Mouse (Mus musculus): ENCODE results near the gene Lcn10.
"Not testable (repeated sequence)": the region's sequence is repeated elsewhere in the genome, so short reads cannot be mapped to it uniquely, and the experiment has no call there.

Lcn10 gene

DNA sequence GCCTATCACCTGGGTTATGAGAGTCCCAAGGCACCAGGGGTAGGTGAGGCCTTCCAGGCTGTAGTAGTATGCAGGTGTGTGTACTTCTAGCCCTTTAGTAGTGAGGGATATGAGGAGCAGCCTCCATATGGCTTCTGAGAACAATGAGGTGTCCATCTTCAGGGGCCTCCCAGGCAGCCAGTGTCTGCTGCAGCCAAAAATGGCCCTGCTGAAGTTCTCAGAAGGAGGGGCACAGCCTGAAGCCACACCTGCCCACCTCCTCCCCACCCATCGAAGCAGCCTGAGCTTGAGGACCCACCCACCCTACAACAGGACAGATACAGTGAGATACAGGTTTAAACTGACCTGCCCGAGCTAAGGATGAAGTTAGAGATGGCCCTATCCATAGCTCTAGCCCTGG lies at the start of gene Lcn10:
Gene Lcn10 (plus strand): TSS at position 301 of the 400 bp plus-strand sequence.
- no peak for DNase-seq (ENCODE audit: low spot score)

DNA sequence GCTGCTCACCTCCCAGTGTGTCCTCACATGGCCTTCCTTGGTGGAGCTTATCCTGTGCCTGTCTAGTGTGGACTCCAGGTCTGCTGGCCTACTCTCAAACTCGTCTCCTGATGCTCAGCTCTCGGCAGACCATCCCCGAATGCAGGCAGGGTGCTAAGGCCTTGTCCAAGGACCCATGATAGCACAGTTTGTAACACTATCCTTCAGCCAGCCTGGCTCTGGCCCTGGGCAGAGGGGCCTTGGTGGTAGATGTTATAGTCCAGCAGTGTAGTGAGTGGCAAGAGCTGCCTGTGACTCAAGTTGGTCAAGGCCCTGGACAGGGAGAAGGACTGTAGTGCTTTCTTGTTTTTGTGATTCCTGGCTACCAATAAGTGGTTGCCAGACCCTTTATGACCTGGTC lies 48.9 kb upstream of the Lcn10 start:
- no peak for DNase-seq (ENCODE audit: low spot score)

DNA sequence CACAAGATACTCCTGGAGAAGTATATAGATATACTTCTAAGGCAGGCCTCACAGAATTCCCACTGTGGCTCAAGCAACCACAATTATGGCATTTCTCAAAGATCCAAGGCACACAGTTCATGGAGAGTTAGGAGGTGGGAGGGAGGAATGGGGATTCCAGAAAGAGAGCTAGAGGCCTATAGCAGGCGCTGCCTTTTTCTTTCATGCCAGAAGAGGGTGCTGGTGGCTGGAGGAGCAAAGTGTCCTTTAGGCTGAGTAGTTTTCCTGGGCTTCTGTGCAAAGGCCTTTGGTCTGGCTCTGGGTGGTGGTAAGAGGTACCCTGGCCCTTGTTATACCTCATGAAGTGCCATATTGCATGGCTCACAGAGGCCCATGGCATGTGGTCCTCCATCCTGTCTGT lies 48.5 kb upstream of the Lcn10 start:
- no peak for DNase-seq (ENCODE audit: low spot score)

DNA sequence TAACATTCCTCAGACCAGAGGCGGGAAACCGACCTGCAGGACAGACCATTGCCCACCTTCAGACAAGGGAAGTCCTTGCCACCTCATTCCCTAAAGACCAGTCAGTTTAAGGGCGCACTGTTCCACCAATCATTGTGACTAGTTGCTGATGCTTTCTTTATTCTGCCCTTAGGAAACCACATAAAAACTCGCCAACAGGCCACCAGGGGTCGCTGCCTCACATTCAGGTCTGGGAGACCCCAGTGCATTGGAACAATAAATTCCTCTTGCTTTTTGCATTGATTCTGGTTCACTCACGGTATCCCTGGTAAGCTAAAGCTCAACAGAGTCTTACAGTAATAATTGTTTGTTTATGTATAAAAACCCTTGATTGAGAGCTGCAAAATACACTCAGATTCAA lies 42.6 kb upstream of the Lcn10 start:
- DNase-seq (ENCODE audit: low spot score): no peak

DNA sequence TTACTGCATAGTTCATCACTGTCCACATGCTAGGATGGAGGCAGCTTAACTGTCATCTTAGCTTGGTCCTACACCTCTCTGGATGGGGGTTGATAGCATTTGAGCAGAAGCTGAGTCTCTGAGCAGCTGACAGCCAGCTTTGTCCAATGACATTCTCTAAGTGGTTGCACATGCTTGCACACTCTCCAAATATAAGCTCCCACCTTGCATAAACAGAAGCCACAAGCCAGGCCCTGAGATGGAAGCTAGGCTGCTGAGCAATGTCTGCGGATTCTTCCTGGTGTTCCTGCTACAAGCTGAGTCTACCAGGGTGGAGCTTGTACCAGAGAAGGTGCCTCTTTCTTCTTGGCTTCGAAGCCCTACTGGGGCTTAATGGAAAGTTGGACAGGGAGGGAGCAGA lies 29.6 kb upstream of the Lcn10 start, which contains the start of gene Lcn8:
Gene Lcn8 (plus strand): TSS at position 219 of the 400 bp plus-strand sequence.
- DNase-seq (ENCODE audit: low spot score): no peak

DNA sequence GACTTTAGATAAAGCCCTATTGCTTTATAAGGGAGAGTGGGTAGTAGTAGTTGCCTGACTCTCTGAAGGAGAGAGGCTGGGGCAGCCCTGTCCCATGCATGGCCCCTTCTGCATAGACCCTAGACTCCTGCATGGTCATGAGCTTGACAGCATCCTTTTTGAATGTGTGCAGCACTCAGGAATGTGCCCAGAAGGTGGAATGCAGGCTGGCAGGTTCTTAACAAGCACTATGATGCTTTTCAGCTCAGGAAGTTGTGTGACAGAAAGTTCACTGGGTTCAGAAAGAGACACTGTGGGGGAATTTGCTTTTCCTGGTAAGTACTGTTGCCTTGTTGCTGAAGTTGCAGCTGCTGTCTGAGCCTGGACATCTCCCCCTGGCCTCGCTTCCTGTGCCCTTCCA lies 28.0 kb upstream of the Lcn10 start:
- no peak for DNase-seq (ENCODE audit: low spot score)

DNA sequence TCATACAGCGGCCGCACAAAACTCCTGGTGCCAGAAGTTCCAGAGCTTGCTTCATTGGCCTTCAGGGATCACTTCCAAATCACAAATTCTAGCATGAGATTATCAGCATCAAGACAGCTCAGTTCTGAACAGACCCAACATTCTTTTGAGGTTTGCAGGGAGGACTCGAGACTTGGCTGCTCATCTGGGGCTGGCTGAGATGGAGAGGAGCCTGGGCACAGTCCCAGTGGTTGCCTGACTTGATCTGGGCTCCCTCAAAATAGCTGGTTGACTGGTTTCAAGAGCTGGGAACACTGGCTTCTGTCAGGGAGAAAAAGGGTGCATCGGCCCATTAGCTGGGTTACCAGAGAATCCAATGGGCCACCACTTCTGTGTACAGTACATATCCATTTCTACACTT lies 25.8 kb upstream of the Lcn10 start:
- DNase-seq (ENCODE audit: low spot score): no peak

DNA sequence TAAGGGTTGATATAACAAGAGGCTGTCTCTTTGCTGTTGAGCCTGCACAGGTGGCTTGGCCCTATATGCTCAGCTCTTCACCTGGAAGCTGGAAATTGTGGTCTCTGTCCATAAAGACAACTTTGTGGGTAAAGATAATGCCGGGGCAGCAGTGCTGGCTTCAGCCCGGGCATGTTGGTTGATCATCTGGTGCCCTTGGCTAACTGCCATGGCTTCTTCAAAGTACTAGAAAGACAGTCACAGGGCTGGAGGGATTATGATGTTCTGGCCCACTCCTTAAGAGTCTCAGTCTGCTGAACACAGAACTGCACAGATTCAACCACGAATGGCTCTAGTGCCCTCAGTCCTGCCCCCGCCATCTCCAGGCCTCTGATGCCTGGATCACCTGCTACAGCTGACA lies 25.3 kb upstream of the Lcn10 start:
- no peak for DNase-seq (ENCODE audit: low spot score)

DNA sequence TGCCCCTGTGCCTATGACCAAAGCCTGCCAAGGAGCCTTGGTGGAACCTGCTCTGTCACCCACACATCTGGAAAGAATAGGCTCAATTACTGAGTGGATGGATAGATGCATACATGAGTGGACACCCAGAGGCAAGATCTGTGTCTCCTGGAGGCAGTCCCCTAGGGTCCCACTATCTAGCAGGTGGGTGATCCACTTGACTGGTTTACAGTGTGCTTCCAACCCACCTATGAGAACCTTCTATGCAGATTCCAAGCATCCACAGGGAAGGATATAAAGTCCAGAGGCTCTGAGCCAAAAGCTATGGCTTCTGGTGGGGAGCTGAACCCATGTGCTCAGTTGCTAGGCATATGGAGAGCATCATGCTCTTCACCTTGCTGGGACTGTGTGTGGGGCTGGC lies 24.9 kb upstream of the Lcn10 start, which contains the start of gene Lcn5:
Gene Lcn5 (plus strand): TSS at position 301 of the 400 bp plus-strand sequence.
- no peak for DNase-seq (ENCODE audit: low spot score)

DNA sequence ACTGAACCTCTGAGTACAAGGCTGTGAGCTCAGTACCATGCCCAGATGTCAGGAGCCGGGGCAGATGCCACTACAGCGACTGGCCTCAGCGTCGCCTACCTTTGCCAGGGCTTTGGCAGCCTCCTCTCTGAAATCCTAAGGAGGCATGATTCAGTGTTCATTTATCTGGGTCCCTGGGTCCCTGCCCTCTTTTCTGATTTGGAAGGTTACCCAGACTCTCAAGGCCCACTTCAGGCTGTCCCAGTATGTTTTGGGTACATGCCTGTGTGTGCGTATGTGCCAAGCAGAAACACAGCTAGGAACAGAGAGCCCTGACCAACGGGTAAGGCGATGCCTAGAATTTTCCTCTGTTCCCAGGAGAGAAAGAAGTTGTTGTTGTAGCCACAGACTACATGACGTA lies 22.2 kb upstream of the Lcn10 start:
- DNase-seq (ENCODE audit: low spot score): no peak

DNA sequence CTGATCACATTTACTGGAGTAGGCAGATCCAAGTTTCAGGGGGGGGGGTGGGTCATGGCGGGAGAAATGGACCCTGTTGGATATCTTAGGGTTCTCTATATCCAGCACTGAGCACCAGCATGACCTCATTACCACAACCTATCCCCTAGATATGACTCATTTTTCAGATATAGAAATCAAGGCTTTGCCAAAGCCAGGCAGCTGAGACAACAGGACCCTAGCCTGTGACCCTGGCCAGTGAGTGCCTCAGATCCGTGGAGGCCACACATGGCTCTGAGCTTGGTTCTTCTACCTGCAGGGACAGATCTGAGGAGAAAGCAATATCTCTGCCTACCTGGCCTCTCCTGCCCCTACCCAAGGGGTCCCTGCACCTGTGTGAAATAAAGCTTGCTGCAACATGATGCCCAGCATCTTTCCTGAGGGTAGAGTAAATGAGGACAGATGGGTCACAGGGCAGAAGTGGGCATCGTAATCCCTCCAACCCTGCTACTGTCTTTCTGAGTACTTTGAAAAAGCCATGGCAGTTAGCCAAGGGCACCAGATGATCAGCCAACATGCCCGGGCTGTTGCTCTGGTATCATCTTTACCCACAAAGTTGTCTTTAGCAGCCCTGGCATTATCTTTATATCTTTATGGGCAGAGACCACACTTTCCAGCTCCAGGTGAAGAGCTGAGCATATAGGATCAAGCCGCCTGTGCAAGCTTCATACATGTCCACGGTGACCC lies 21.1 kb upstream of the Lcn10 start:
- no peak for DNase-seq (ENCODE audit: low spot score)

DNA sequence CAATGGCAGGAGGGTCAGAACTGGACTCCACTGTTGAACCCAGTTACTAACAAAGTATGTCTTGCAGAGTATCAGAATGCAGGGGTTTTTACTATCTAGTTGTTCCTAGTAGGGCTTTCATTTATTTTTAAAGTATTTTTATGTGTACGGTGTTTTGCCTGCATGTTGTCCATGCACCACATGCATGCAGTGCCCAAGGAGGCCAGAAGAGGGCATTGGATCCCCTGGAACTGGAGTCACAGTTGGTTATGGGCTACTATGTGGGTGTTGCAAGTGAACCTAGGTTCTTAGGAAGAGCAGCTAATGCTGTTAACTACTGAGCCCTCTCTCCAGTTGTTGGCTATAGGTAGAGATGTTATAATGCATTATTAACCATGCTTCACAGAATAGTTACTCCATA lies 19.0 kb upstream of the Lcn10 start:
- no peak for DNase-seq (ENCODE audit: low spot score)

DNA sequence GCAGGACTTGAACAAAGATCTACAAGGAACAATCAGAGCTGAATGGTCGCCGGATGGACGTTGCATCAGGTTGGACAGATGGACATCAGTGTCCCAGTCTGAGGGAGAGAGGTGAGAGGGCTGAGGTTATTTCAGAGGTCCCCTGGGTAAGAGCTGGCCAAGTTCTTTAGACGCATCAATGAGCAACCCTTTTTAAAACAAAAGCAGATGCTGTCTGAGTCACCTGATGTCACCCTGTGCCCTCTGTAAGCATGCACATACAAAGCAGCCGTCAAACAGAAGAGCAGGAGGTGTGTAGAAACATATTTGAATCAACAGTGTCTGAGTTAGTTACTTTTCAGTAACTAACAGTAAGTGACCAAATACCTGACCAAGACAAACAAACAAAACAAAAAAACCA lies 18.4 kb upstream of the Lcn10 start:
- DNase-seq (ENCODE audit: low spot score): no peak

DNA sequence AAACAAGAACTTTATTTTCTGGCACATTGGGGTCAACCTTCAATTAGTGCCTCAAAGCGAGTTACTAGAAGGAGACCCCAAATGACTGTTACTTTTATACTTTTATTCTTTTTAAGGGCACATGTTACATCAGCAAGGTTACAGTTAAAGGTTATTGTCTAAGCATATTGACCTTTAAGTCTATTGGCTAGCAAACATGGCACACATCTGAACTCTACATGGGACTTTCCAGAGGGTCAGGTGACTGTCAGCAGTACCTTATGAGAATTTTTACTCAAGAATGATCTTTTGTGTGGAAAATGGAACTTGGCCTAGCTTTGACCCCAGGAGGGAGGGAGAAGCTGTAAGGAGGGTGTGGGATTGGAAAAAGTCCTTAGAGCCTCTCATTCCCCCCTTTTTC lies 16.0 kb upstream of the Lcn10 start:
- DNase-seq (ENCODE audit: low spot score): no peak

DNA sequence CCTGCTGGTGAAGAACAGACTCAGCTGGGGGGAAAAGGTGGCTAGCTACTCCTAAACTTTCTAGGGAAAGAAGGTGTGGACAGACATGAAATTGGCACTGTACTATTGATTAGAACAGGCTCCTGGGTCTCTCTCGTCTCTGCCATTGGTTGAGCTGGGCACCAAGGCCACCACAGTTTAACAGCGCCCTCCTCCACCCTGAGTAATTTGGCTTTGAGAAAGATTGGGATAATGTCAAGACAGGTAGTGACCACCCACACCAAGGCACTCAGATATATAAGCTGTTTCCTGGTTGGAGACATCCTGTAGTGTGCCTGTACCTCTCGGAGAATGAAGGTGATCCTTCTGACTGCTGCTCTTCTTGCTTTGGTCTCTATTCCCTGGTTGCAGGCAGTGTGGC lies 6.0 kb upstream of the Lcn10 start, which contains the start of gene Lcn6:
Gene Lcn6 (plus strand): TSS at position 301 of the 400 bp plus-strand sequence.
- no peak for DNase-seq (ENCODE audit: low spot score)

DNA sequence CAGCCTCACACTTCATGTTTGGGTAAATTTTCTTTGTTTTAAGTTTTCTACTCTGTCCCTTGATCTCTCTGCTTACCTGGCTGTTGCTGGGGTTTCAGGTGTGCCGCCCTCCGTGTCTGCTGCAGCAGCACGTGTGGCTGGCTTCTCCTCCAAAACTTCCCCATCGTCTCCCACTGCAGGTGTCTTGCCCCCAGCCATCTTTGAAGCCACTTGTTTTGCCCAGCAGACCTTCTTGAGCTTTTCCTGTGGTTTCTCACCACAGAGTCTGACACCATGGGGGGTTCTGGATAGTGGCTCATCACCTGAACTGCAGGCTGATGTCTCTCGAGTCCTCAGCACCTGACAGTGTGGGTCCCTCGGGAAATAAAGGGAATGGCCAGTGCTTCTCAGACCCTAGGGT lies 3.0 kb upstream of the Lcn10 start:
- DNase-seq (ENCODE audit: low spot score): no peak

DNA sequence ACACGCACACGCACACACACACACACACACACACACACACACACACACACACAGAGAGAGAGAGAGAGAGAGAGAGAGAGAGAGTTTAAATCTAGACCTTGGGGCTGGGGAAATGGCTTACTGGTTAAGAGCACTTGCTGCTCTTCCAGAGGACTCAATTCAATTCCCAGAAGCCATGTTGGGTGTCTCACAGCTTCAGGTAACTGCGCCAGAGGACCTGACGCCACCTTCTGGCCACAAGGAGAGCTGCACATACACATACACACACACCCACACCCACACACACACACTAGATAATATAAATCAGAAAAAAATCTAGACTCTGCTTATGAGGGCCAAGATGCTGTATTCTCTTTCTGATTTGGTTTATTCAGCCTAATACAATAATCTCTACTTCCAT lies 4.4 kb downstream of the Lcn10 start:
- no peak for DNase-seq (ENCODE audit: low spot score)

DNA sequence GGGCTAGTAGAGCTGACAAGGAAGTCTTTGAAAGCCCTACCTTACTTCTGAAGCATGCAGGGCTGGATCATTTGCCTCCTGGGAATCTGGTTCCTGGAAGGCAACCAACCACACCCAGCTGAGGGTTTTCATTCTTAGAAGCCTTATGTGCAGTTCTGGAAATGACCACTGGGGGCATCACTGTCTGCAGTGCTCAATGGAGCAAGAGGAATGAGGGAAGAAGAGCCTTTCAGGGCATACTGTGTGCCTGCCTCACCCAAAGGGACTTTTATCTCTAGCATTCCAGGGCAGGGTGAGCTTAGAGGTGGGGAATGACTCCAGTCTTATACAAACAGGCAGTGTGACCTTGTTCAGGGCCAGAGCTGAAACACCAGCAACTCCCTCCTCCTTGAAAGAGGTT lies 12.1 kb downstream of the Lcn10 start:
- peak; percentile 14 for DNase-seq (ENCODE audit: low spot score)

DNA sequence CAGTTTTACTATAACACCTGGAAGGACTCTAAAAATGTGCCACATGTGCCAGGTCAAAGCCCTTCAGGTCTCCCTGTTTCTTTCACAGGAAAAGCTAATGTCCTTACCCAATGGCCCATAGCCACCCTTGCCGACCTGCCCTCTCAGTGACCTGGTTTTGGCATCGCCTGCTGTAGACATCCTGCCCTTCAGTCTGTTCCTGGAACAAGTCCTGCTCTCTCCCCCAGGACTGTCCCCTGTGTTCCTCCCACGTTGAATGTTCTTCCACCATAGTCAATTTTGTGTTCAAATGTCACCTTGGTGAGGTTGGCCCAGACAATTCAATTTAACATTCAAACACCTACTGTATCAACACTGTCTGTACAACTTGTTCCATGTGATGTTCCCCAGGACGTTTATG lies 14.4 kb downstream of the Lcn10 start:
- no peak for DNase-seq (ENCODE audit: low spot score)

DNA sequence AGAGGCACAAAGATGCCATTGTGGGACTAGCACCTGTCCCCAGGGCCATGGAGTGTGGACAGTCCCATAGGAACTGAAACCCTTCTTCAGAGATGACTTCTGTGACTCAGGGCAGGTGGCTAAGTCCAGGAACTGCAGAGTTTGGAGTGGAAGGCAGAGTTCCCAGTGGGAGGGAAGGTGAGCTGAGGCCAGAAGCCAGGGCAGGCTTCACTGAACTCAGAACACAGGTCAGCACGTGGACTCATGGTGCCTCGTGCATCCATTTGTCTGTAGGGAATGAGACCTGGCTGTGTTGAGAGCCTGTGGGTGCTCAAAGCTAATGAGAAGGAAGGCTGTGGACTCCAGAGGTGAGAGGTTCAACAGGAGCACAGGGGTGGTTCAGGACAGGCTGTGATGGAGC lies 16.2 kb downstream of the Lcn10 start:
- no peak for DNase-seq (ENCODE audit: low spot score)

DNA sequence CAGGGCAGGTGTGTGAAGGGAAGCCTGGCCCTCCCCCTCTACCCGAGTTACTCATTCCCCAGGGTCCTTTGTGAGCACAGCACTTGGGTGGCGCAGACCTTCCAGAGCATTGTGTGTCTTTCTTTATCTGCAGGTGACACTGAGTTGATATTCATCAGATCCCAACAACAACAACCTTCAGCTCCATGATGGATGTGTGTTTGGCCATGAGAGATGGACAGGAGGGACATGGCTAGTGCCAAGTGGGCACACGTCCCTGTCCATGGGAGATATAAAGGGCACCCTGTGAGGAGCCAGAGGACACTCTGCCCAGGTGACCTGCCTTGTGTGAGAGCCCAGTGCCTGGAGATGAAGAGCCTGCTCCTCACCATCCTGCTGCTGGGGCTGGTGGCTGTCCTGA lies 17.2 kb downstream of the Lcn10 start, which contains the start of gene Obp2a:
Gene Obp2a (plus strand): TSS at position 301 of the 400 bp plus-strand sequence.
- DNase-seq (ENCODE audit: low spot score): not testable (repeated sequence)

DNA sequence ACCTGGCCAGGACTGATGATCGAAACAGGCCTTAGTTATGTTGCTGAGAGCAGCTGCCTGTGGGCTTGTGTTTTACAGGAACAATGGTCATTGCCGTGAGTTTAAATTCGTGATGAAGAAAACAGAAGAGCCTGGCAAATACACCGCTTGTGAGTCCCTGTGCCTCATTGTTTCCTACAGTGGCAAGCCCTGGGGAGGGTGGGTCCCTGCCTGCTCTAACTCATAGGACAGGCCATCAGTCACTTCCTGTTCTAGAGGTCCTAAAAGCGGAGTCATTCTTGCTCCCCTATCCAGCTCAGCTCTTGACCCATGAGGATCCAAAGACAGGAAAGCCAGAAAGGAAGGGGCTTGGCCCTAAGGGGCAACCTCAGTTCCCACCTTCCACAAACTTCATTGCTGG lies 18.5 kb downstream of the Lcn10 start:
- DNase-seq (ENCODE audit: low spot score): no peak

DNA sequence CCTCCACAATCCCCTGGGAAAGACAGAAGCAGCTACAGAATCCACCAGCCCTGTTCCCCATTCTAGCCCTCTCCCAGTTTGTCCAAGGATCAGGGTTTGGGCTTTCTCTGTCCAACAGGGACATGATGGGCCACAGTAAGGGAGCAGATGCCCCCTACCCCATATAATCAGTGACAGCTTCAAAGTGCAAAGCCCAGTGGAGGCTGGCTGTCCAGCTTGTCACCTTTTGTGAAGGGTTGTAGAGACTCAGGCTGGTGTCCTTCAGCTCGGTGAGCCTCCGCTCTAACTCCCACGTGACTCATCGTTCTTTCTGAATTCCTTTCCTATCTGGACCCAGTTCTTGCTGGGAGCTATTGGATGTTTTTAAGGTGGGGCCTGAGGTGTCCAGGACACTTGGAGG lies 21.2 kb downstream of the Lcn10 start:
- no peak for DNase-seq (ENCODE audit: low spot score)
